Mouse (Mus musculus) spleen, adult 2 months (tissue): ENCODE measurements around the gene Lyst. TPM values are rescaled to one million over a fixed set of nuclear protein-coding genes. Genes with fewer than 3 reads are reported as not detected.

ENCODE experiments used
- DNase-seq, 2 experiments: peaks; one replicate each; pipeline versions ENCODE4 v3.0.0 to v3.0.0-alpha.2; 2012 to 2021; ENCODE audit warnings: low spot score in 2 of 2, low read depth in 1 of 2
- H3K27ac ChIP-seq: fragments of 200-500 bp; 2 replicates; pipeline ENCODE4 v1.5.1; 2012; ENCODE audit warnings: low read length, inconsistent platforms; ENCODE audit not compliant: insufficient read depth
- H3K27me3 ChIP-seq: fragments of 200-500 bp; 2 replicates; pipeline ENCODE4 v1.6.1; 2012; ENCODE audit warnings: mild to moderate bottlenecking, moderate library complexity, low read length, inconsistent platforms; ENCODE audit not compliant: control insufficient read depth, insufficient read depth
- H3K36me3 ChIP-seq: fragments of 200-500 bp; 2 replicates; pipeline ENCODE4 v1.6.1; 2012; ENCODE audit warnings: mild to moderate bottlenecking, low read length, inconsistent platforms; ENCODE audit not compliant: control insufficient read depth, insufficient read depth
- H3K4me1 ChIP-seq: fragments of 200-500 bp; 2 replicates; pipeline ENCODE4 v1.6.1; 2011; ENCODE audit warnings: inconsistent platforms; ENCODE audit not compliant: control insufficient read depth, insufficient read depth, insufficient read length
- H3K4me3 ChIP-seq: fragments of 200-500 bp; 2 replicates; pipeline ENCODE4 v1.5.1; 2011; ENCODE audit warnings: mild to moderate bottlenecking, inconsistent platforms; ENCODE audit not compliant: insufficient read depth, insufficient read length; ENCODE audit errors: extremely low read depth
- CTCF ChIP-seq: fragments of 200-500 bp; IDR thresholded peaks from 2 replicates; pipeline ENCODE4 v1.5.1; 2011; ENCODE audit warnings: mild to moderate bottlenecking, inconsistent platforms; ENCODE audit not compliant: insufficient read depth, insufficient read length, insufficient replicate concordance; ENCODE audit errors: extremely low read depth
- POLR2A ChIP-seq: fragments of 200-500 bp; IDR thresholded peaks from 2 replicates; pipeline ENCODE4 v1.6.1; 2011; ENCODE audit warnings: low read depth, low read length, inconsistent platforms
- WGBS: fragments of 180-500 bp; shearing (Covaris S2); methylation state at CpG from one replicate; pipeline ENCODE4 v1.1.7; 2018; 5-methylcytosine and 5-hydroxymethylcytosine counted together
- polyA plus RNA-seq: library from polyadenylated mRNA; depleted of rRNA; stranded (reverse); fragments of >200 nt; gene quantifications from 2 replicates; pipeline ENCODE4 v1.2.3, GENCODE M21; 2012

Lyst gene
- polyA plus RNA-seq, 1 experiment = 11.3 TPM

GRCm38 (mm10) chr13:13723293-13723692 is 133.1 kb downstream of the Lyst start:
- H3K4me3 ChIP-seq = no peak overlapping the region
- H3K27me3 ChIP-seq = no peaks in the 10 kb centered on the region
- H3K4me1 ChIP-seq = no peaks in the 10 kb centered on the region
- no peak for TF ChIP-seq POLR2A
- no peak for DNase-seq
- WGBS = 88% methylated on average over 3 of the region's 3 CpGs
- H3K27ac ChIP-seq = no peak overlapping the region
- peaks cover 14% of the 10 kb centered on the region for H3K36me3 ChIP-seq

- DNase-seq = no peak
- TF ChIP-seq POLR2A (no peak), CTCF (no peak)
- Histone ChIP-seq H3K36me3 (peaks cover 14% of the 10 kb centered on the region), H3K27me3 (no peaks in the 10 kb centered on the region), H3K4me3 (no peak overlapping the region), H3K27ac (no peak overlapping the region), H3K4me1 (no peaks in the 10 kb centered on the region)
These were observed 133.6 kb downstream of the Lyst start for GRCm38 (mm10) chr13:13723786-13724185.

DNA sequence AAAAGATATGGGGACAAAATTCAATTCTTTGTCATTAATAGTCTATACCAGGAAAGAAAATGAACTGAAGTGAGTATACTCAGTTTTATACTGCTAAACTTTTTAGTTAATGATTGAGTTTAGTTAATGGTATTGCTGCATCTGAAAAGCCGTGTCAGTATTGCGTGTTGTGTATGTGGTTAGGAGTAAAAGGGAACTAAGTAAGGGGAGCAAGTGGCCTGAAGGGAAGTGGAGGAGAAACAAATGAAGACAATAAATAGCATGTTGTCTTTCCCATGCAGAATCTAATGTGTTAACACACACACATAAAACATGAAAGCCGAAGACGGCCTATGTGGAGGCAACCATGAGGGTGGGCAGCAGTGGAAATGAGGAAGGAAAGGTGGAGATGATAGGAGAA is 149.0 kb downstream of the Lyst start:
- H3K27ac ChIP-seq = no peak overlapping the region
- H3K4me3 ChIP-seq = no peak overlapping the region
- H3K36me3 ChIP-seq = peaks cover 22% of the 10 kb centered on the region
- 83% methylated on average over 4 of the region's 4 CpGs for WGBS
- no peaks in the 10 kb centered on the region for H3K27me3 ChIP-seq
- no peak for DNase-seq
- H3K4me1 ChIP-seq = no peaks in the 10 kb centered on the region
- no peak for TF ChIP-seq CTCF
- TF ChIP-seq POLR2A = no peak

GRCm38 (mm10) chr13:13745911-13746310 is 155.7 kb downstream of the Lyst start:
- no peak for DNase-seq
- H3K27me3 ChIP-seq = no peaks in the 10 kb centered on the region
- WGBS = 89% methylated on average over 3 of the region's 3 CpGs
- H3K4me1 ChIP-seq = no peaks in the 10 kb centered on the region
- H3K4me3 ChIP-seq = no peak overlapping the region
- H3K36me3 ChIP-seq = peaks cover 47% of the 10 kb centered on the region
- TF ChIP-seq CTCF = no peak
- no peak for TF ChIP-seq POLR2A
- no peak overlapping the region for H3K27ac ChIP-seq

GRCm38 (mm10) chr13:13775778-13776494 is 185.7 kb downstream of the Lyst start:
- Histone ChIP-seq H3K27ac (no peak overlapping the region), H3K4me3 (no peak overlapping the region), H3K4me1 (no peaks in the 10 kb centered on the region), H3K27me3 (no peaks in the 10 kb centered on the region), H3K36me3 (peaks cover 16% of the 10 kb centered on the region)
- peak; percentile 57 to 74 for DNase-seq
- TF ChIP-seq POLR2A = no peak
- TF ChIP-seq CTCF = no peak

DNA sequence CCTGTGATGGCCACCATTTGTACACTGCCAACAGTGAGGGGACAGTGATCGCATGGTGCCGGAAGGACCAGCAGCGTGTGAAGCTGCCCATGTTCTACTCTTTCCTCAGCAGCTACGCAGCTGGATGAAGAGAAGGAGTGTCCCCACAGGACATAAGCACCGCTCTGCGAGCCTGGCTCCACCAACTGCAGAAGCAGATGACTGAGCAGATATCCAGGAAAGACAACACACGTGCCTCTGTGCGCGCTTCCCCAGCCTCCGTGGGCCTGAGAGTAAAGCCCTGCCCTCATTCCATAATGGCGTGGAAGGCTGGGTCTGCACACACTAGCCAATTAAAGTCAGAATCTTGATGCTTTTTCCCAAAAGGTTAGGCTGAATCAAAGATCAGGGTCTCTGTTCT is 186.9 kb downstream of the Lyst start:
- H3K4me1 ChIP-seq = no peaks in the 10 kb centered on the region
- 93% methylated on average over 11 of the region's 11 CpGs for WGBS
- no peak overlapping the region for H3K4me3 ChIP-seq
- no peak overlapping the region for H3K27ac ChIP-seq
- peaks cover 16% of the 10 kb centered on the region for H3K36me3 ChIP-seq
- no peak for DNase-seq
- no peak for TF ChIP-seq POLR2A
- no peaks in the 10 kb centered on the region for H3K27me3 ChIP-seq

DNA sequence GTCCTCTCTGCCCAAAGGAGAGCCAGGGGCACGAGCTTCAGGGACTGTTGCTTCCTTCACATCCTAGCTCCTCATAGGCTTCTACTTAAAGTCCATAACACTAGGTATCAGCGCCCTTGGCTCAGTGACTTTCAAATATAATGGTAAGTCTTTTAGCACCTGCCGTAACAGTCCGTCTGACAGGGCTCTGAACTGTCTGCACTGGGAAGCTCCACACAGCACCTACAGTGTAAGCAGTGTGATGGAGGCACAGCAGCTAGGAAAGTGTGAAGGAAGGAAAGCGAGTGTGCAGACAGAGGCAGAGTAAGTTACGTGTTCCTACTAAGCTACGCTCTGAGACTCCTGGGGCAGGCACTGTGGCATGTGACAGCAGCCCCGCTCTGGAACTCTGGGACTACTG is 187.5 kb downstream of the Lyst start:
- WGBS = 93% methylated on average over 8 of the region's 8 CpGs
- H3K27me3 ChIP-seq = no peaks in the 10 kb centered on the region
- TF ChIP-seq CTCF (no peak), POLR2A (no peak)
- no peak overlapping the region for H3K27ac ChIP-seq
- DNase-seq = no peak
- H3K4me3 ChIP-seq = no peak overlapping the region
- no peaks in the 10 kb centered on the region for H3K4me1 ChIP-seq
- H3K36me3 ChIP-seq = peaks cover 16% of the 10 kb centered on the region
